Mouse (Mus musculus) bone marrow macrophage, adult 2 months (primary cell): ENCODE data around the gene Etl4.

Experiments
- CTCF ChIP-seq: IDR thresholded peaks from 2 replicates; pipeline ENCODE4 v1.5.1; 2012; ENCODE audit warnings: low read depth, mild to moderate bottlenecking, low read length, moderate library complexity
- POLR2A ChIP-seq: IDR thresholded peaks from 2 replicates; pipeline ENCODE4 v1.6.1; 2012; ENCODE audit warnings: mild to moderate bottlenecking, low read depth, low read length, borderline replicate concordance

DNA sequence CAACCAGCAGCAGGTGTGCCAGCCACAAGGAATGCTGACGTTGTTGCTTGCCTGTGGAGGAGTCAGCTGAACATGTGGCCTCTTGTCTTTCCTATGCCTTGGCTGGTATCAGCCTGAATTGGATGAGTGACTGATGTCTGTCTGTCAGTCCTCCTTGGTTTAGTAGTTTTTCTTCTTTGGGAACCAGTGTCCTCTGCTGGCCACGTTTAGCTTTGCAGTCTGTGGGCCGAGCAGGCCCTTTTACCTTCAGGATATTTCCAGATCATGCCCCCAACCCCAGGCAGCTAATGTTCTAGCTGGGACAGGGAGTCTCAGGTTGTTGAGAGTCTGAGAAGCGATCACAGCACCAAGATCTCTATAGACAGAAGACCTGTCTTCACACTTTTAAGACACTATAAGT is 18.7 kb upstream of the Etl4 start:
- TF ChIP-seq CTCF (no peak), POLR2A (no peak)
